Mouse (Mus musculus): ENCODE results near the gene Glt8d1.

The Glt8d1 gene

GRCm38 (mm10) chr14:31001307-31002205 is at the start of gene Glt8d1, which contains the start of gene Spcs1:
Gene Glt8d1 (plus strand): TSS chr14:31001400.
Gene Spcs1 (minus strand): TSS chr14:31001672.
- DNase-seq (ENCODE audit: low read depth): peak; percentile 89

GRCm38 (mm10) chr14:30958517-30958916 is 42.7 kb upstream of the Glt8d1 start:
- DNase-seq (ENCODE audit: low read depth): no peak

- no peak for DNase-seq (ENCODE audit: low read depth)
These were observed 42.2 kb upstream of the Glt8d1 start for GRCm38 (mm10) chr14:30959031-30959430.

GRCm38 (mm10) chr14:30960366-30960765 is 40.8 kb upstream of the Glt8d1 start:
- no peak for DNase-seq (ENCODE audit: low read depth)

- DNase-seq (ENCODE audit: low read depth): no peak
These were observed 27.0 kb upstream of the Glt8d1 start for GRCm38 (mm10) chr14:30974204-30974603.

- DNase-seq (ENCODE audit: low read depth): no peak
These were observed 25.0 kb upstream of the Glt8d1 start for GRCm38 (mm10) chr14:30976222-30976621.

GRCm38 (mm10) chr14:30996417-30996816 is 4.8 kb upstream of the Glt8d1 start:
- no peak for DNase-seq (ENCODE audit: low read depth)

GRCm38 (mm10) chr14:31000356-31000755 is 844 bp upstream of the Glt8d1 start:
- DNase-seq (ENCODE audit: low read depth): no peak

GRCm38 (mm10) chr14:31000816-31001306 is 339 bp upstream of the Glt8d1 start:
- no peak for DNase-seq (ENCODE audit: low read depth)

GRCm38 (mm10) chr14:31004527-31004926 is 3.3 kb downstream of the Glt8d1 start:
- no peak for DNase-seq (ENCODE audit: low read depth)

- DNase-seq (ENCODE audit: low read depth): no peak
These were observed 5.6 kb downstream of the Glt8d1 start for GRCm38 (mm10) chr14:31006779-31007178.

GRCm38 (mm10) chr14:31011588-31011987 is 10.4 kb downstream of the Glt8d1 start:
- DNase-seq (ENCODE audit: low read depth): no peak

- no peak for DNase-seq (ENCODE audit: low read depth)
These were observed 12.7 kb downstream of the Glt8d1 start for GRCm38 (mm10) chr14:31013928-31014327.

- no peak for DNase-seq (ENCODE audit: low read depth)
These were observed 14.9 kb downstream of the Glt8d1 start for GRCm38 (mm10) chr14:31016063-31016462.

GRCm38 (mm10) chr14:31017854-31018253 is 16.7 kb downstream of the Glt8d1 start:
- DNase-seq (ENCODE audit: low read depth): peak; percentile 60

- peak; percentile 96 for DNase-seq (ENCODE audit: low read depth)
These were observed 17.7 kb downstream of the Glt8d1 start, which contains the start of the genes Pbrm1 and Gnl3 for GRCm38 (mm10) chr14:31018860-31019291. Gene Pbrm1 (plus strand): TSS chr14:31019138. Gene Gnl3 (minus strand): TSS chr14:31019152.

- DNase-seq (ENCODE audit: low read depth): peak; percentile 95
These were observed 18.4 kb downstream of the Glt8d1 start for GRCm38 (mm10) chr14:31019331-31020205.

- DNase-seq (ENCODE audit: low read depth): no peak
These were observed 21.4 kb downstream of the Glt8d1 start for GRCm38 (mm10) chr14:31022579-31022978.

- DNase-seq (ENCODE audit: low read depth): peak; percentile 41
These were observed 24.6 kb downstream of the Glt8d1 start for GRCm38 (mm10) chr14:31025785-31026184.

- DNase-seq (ENCODE audit: low read depth): no peak
These were observed 44.1 kb downstream of the Glt8d1 start for GRCm38 (mm10) chr14:31045296-31045695.

- DNase-seq (ENCODE audit: low read depth): no peak
These were observed 44.6 kb downstream of the Glt8d1 start for GRCm38 (mm10) chr14:31045817-31046216.

Data from naive thymus-derived CD4-positive, alpha-beta T cell, adult 2 months (primary cell).